Mouse (Mus musculus): Measurements from ENCODE around the gene Letmd1.

DNA sequence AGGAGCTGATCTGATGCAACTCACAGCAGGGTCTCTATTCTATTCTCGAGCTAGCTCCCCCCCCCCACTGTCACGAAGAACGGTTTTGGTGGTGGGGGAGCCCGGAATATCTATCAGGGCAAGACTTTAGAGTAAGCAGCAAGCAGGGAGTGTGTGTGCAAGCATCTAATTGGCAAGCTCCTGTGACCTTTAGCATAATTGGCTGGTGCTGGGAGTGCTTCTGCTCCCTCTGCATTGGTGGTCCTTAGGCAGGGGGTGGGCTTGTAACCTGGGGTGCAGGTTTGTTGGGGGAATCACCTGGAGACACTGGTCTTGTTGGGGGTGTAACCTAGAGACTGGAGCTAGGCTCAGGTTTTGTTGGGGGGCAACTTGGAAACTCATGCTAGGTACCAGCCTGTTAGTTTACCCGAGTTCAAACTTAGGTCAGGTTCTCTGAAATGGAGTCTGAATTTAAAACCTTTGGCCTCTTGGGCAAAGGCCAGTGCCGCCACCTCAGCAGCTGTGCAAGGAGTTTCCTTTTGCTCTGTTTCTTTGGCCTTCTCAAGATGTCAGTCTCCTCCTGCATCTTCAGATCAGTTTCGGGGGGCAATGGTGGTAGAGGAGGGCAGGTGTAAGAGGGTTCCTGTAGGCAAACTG is 12.3 kb upstream of the Letmd1 start:
- TF ChIP-seq CTCF (IDR thresholded peaks at IDR 0.05; ENCODE audit: extremely low read depth, insufficient read length, insufficient replicate concordance, low read depth, low read length) (no peak), POLR2A (IDR thresholded peaks at IDR 0.05; ENCODE audit: low read depth, low read length) (no peak)
